Mouse (Mus musculus): ENCODE results near the gene Myh9. TPM values are rescaled to one million over a fixed set of nuclear protein-coding genes. Genes with fewer than 3 reads are reported as not detected.

The Myh9 gene
- polyA plus RNA-seq, 1 experiment from 2014 or later: 36.8 TPM

DNA sequence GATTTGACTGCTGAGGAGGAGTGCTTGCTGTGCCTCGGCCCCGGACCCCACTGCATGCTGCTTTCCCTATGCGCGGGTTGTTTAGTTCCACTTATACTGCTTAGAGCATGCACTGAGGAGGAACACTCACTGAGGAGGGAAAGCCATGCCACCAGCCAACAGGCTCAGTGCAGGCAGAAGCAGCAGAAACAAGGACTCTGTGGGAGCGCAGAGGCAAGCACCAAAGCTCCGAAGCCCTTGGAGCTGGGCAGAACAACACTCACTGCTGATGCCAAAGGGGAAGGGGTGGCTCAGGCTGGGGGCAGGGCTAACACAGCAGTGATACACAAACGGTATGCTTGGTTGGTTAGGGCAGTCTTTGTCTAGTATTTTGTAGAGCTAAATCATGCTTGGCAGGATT lies 24.6 kb downstream of the Myh9 start:
- Histone ChIP-seq H3K27ac (peak overlapping the region; percentile 56), H3K4me1 (peaks cover 84% of the 10 kb centered on the region), H3K27me3 (ENCODE audit: poor library complexity, severe bottlenecking) (no peaks in the 10 kb centered on the region), H3K9me3 (no peaks in the 10 kb centered on the region), H3K4me3 (no peak overlapping the region), H3K36me3 (replicated peaks) (peaks cover 13% of the 10 kb centered on the region)
- WGBS: 69% methylated on average over 7 of the region's 7 CpGs
- DNase-seq (ENCODE audit: extremely low spot score, low spot score): no peak

- Histone ChIP-seq H3K9me3 (no peaks in the 10 kb centered on the region), H3K4me1 (peaks cover 77% of the 10 kb centered on the region), H3K27ac (peak overlapping the region; percentile 59), H3K27me3 (ENCODE audit: poor library complexity, severe bottlenecking) (no peaks in the 10 kb centered on the region), H3K36me3 (replicated peaks) (peaks cover 22% of the 10 kb centered on the region), H3K4me3 (no peak overlapping the region)
- DNase-seq (ENCODE audit: extremely low spot score, low spot score): no peak
- WGBS: 90% methylated on average over 4 of the region's 4 CpGs
Measured at GRCm38 (mm10) chr15:77816601-77816950, 25.4 kb downstream of the Myh9 start.

DNA sequence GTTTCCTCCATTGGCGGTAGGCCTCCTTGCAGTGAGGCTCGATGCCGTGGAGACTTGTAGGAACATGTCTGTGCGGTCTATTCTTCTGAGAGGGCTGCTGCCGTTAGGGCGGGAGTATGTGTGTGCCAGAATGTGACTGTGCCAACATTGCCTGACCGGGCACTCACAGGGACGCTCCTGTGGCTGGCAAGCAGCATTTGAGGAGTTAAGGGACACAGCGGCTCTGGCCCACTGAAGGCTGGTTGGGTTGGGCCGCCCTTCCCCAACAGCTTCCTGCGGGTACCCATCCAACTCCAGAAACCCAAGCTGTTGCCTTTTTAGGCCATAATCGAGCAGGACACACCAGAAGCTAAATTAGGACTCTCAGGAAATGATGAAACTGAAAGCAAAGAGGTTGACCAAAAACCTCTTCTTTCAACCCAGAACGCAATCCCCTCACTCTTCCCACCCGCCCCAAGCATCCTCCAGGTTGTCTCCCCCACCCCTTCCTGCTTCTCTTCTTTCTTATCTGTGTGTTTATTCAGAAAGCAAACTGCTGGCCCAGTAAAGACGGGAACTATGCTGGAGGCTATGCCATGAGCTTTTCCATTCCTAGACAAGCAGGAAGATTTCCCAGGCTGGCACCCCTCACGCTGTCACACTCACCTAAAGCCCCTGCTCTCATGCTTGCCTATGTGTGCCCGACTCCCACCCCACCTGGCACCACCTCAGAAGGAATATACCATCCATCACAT lies 25.9 kb downstream of the Myh9 start:
- Histone ChIP-seq H3K36me3 (replicated peaks) (peaks cover 27% of the 10 kb centered on the region), H3K27me3 (ENCODE audit: poor library complexity, severe bottlenecking) (no peaks in the 10 kb centered on the region), H3K27ac (peak overlapping the region; percentile 59), H3K4me1 (peaks cover 77% of the 10 kb centered on the region), H3K9me3 (no peaks in the 10 kb centered on the region), H3K4me3 (no peak overlapping the region)
- WGBS: 86% methylated on average over 17 of the region's 17 CpGs
- DNase-seq (ENCODE audit: extremely low spot score, low spot score): no peak

- peaks cover 70% of the 10 kb centered on the region for H3K4me1 ChIP-seq
- no peaks in the 10 kb centered on the region for H3K9me3 ChIP-seq
- H3K4me3 ChIP-seq: no peak overlapping the region
- DNase-seq (ENCODE audit: extremely low spot score, low spot score): no peak
- peak overlapping the region; percentile 59 for H3K27ac ChIP-seq
- H3K27me3 ChIP-seq (ENCODE audit: poor library complexity, severe bottlenecking): no peaks in the 10 kb centered on the region
- H3K36me3 ChIP-seq (replicated peaks): peaks cover 49% of the 10 kb centered on the region
- 86% methylated on average over 6 of the region's 6 CpGs for WGBS
Measured at GRCm38 (mm10) chr15:77813639-77814375, 28.2 kb downstream of the Myh9 start.

GRCm38 (mm10) chr15:77812578-77812977 lies 29.4 kb downstream of the Myh9 start:
- peaks cover 57% of the 10 kb centered on the region for H3K4me1 ChIP-seq

GRCm38 (mm10) chr15:77811099-77811760 lies 30.7 kb downstream of the Myh9 start:
- H3K9me3 ChIP-seq: no peaks in the 10 kb centered on the region
- 91% methylated on average over 11 of the region's 11 CpGs for WGBS
- H3K27ac ChIP-seq: no peak overlapping the region
- DNase-seq (ENCODE audit: extremely low spot score, low spot score): no peak
- H3K36me3 ChIP-seq (replicated peaks): peaks cover 75% of the 10 kb centered on the region
- no peaks in the 10 kb centered on the region for H3K27me3 ChIP-seq (ENCODE audit: poor library complexity, severe bottlenecking)
- H3K4me3 ChIP-seq: no peak overlapping the region
- peaks cover 52% of the 10 kb centered on the region for H3K4me1 ChIP-seq

More at GRCm38 (mm10) chr15:77812578-77812977, 29.4 kb downstream of the Myh9 start:
- H3K27me3 ChIP-seq (ENCODE audit: poor library complexity, severe bottlenecking): no peaks in the 10 kb centered on the region
- H3K36me3 ChIP-seq (replicated peaks): peaks cover 62% of the 10 kb centered on the region
- no peak overlapping the region for H3K4me3 ChIP-seq
- 92% methylated on average over 10 of the region's 10 CpGs for WGBS
- no peaks in the 10 kb centered on the region for H3K9me3 ChIP-seq
- no peak overlapping the region for H3K27ac ChIP-seq
- no peak for DNase-seq (ENCODE audit: extremely low spot score, low spot score)

DNA sequence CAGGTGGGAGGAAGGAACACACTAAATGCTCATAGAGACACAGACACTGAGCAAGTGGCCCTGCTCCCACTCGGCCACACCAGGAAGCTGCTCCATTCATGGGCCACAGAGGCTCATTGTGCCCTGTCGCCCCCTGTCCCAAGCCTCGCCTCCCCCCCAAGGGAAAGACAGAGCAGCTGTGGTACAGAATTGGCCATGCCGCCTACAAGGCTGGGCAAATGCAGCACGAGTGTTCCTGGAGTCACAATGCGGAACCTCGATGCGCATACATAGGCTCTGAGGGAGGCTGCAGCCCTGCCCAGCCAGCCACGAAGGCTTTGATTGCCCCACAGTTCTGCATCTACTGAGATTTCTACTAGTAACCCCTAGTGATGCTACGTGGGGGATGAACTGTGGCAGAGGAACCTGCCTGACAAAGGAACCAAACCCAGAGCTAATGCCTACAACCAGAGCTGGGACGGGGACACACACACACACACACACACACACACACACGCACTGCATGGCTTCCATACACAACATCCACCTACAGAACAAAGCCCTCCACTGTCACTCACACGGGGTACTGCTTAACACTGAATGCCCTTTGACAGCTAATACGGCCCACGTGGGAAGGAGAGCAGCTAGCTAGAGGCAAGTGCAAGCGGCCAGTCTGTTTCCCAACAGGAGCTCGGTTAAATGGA lies 31.4 kb downstream of the Myh9 start:
- Histone ChIP-seq H3K4me1 (peaks cover 46% of the 10 kb centered on the region), H3K4me3 (no peak overlapping the region), H3K9me3 (no peaks in the 10 kb centered on the region), H3K27me3 (ENCODE audit: poor library complexity, severe bottlenecking) (no peaks in the 10 kb centered on the region), H3K36me3 (replicated peaks) (peaks cover 82% of the 10 kb centered on the region), H3K27ac (peak overlapping the region; percentile 65)
- no peak for DNase-seq (ENCODE audit: extremely low spot score, low spot score)
- WGBS: 69% methylated on average over 17 of the region's 17 CpGs

- DNase-seq (ENCODE audit: extremely low spot score, low spot score): no peak
- Histone ChIP-seq H3K36me3 (replicated peaks) (peaks cover 93% of the 10 kb centered on the region), H3K4me3 (no peak overlapping the region), H3K4me1 (peaks cover 41% of the 10 kb centered on the region), H3K9me3 (no peaks in the 10 kb centered on the region), H3K27ac (no peak overlapping the region), H3K27me3 (ENCODE audit: poor library complexity, severe bottlenecking) (no peaks in the 10 kb centered on the region)
- 100% methylated on average over 1 of the region's 1 CpGs for WGBS
Measured at GRCm38 (mm10) chr15:77809434-77809833, 32.5 kb downstream of the Myh9 start.

- H3K27me3 ChIP-seq (ENCODE audit: poor library complexity, severe bottlenecking): no peaks in the 10 kb centered on the region
- peaks cover 100% of the 10 kb centered on the region for H3K36me3 ChIP-seq (replicated peaks)
- H3K9me3 ChIP-seq: no peaks in the 10 kb centered on the region
- H3K4me3 ChIP-seq: no peak overlapping the region
- DNase-seq (ENCODE audit: extremely low spot score, low spot score): no peak
- H3K27ac ChIP-seq: no peak overlapping the region
- WGBS: 93% methylated on average over 7 of the region's 7 CpGs
- peaks cover 44% of the 10 kb centered on the region for H3K4me1 ChIP-seq
Measured at GRCm38 (mm10) chr15:77807264-77807585, 34.8 kb downstream of the Myh9 start.

- 89% methylated on average over 13 of the region's 13 CpGs for WGBS
- H3K36me3 ChIP-seq (replicated peaks): peaks cover 100% of the 10 kb centered on the region
Measured at GRCm38 (mm10) chr15:77806565-77807263, 35.3 kb downstream of the Myh9 start.

GRCm38 (mm10) chr15:77805657-77806056 lies 36.3 kb downstream of the Myh9 start:
- no peaks in the 10 kb centered on the region for H3K9me3 ChIP-seq
- H3K36me3 ChIP-seq (replicated peaks): peaks cover 100% of the 10 kb centered on the region
- 89% methylated on average over 4 of the region's 4 CpGs for WGBS

More at GRCm38 (mm10) chr15:77806565-77807263, 35.3 kb downstream of the Myh9 start:
- H3K4me3 ChIP-seq: no peak overlapping the region
- no peaks in the 10 kb centered on the region for H3K9me3 ChIP-seq
- H3K27ac ChIP-seq: no peak overlapping the region
- DNase-seq (ENCODE audit: extremely low spot score, low spot score): no peak
- peaks cover 44% of the 10 kb centered on the region for H3K4me1 ChIP-seq
- H3K27me3 ChIP-seq (ENCODE audit: poor library complexity, severe bottlenecking): no peaks in the 10 kb centered on the region

GRCm38 (mm10) chr15:77804949-77805348 lies 37.0 kb downstream of the Myh9 start:
- Histone ChIP-seq H3K36me3 (replicated peaks) (peaks cover 96% of the 10 kb centered on the region), H3K4me1 (peaks cover 40% of the 10 kb centered on the region), H3K9me3 (no peaks in the 10 kb centered on the region), H3K27ac (no peak overlapping the region), H3K4me3 (no peak overlapping the region), H3K27me3 (ENCODE audit: poor library complexity, severe bottlenecking) (no peaks in the 10 kb centered on the region)
- no peak for DNase-seq (ENCODE audit: extremely low spot score, low spot score)
- 89% methylated on average over 9 of the region's 9 CpGs for WGBS

More at GRCm38 (mm10) chr15:77805657-77806056, 36.3 kb downstream of the Myh9 start:
- DNase-seq (ENCODE audit: extremely low spot score, low spot score): no peak
- H3K27ac ChIP-seq: no peak overlapping the region
- H3K4me3 ChIP-seq: no peak overlapping the region
- no peaks in the 10 kb centered on the region for H3K27me3 ChIP-seq (ENCODE audit: poor library complexity, severe bottlenecking)
- H3K4me1 ChIP-seq: peaks cover 39% of the 10 kb centered on the region

Data from forebrain, embryonic 10.5 days (tissue).